Mouse (Mus musculus) liver, embryonic 14.5 days (tissue): ENCODE results near the gene Eif5a. TPM values are rescaled to one million over a fixed set of nuclear protein-coding genes. Genes with fewer than 3 reads are reported as not detected.
A peak's percentile ranks its signal among the peaks of the same experiment; 100 is the strongest.

Source experiments
- ATAC-seq: fragments of 200-750 bp; cut with Nextera tagmentation; 2 replicates; pipeline ENCODE4 v1.8.0; 2017; ENCODE audit warnings: moderate number of reproducible peaks, mild to moderate bottlenecking, moderate library complexity; ENCODE audit not compliant: insufficient read depth
- DNase-seq, 3 experiments: peaks; one replicate each; pipeline ENCODE4 v3.0.0-alpha.2; 2012 to 2013; ENCODE audit warnings: low read depth in 3 of 3, low spot score in 3 of 3
- H3K27ac ChIP-seq: fragments of 300-500 bp; sonication (generic); 2 replicates; pipeline ENCODE4 v1.5.1; 2014; ENCODE audit warnings: moderate library complexity, mild to moderate bottlenecking, control low read depth, inconsistent platforms
- H3K27me3 ChIP-seq: fragments of 300-500 bp; sonication (generic); 2 replicates; pipeline ENCODE4 v1.6.1; 2014; ENCODE audit warnings: mild to moderate bottlenecking, low read length, moderate library complexity; ENCODE audit not compliant: control insufficient read depth, insufficient read depth
- H3K36me3 ChIP-seq: fragments of 300-500 bp; sonication (generic); replicated peaks from 2 replicates; pipeline ENCODE4 v1.6.1; 2014; ENCODE audit warnings: low read depth; ENCODE audit not compliant: control insufficient read depth, insufficient read depth
- H3K4me1 ChIP-seq, 2 experiments: fragments of 200-500 bp in 1 of 2; fragments of 300-500 bp in 1 of 2; sonication (generic) in 1 of 2; replicated peaks; 2 replicates each; pipeline ENCODE4 v1.6.1; 2012 to 2014; ENCODE audit warnings: antibody characterized with exemption in 1 of 2, inconsistent platforms in 1 of 2, low read length in 1 of 2; ENCODE audit not compliant: control insufficient read depth in 2 of 2, insufficient read depth in 2 of 2
- H3K4me2 ChIP-seq: fragments of 300-500 bp; sonication (generic); 2 replicates; pipeline ENCODE4 v1.6.1; 2014; ENCODE audit warnings: low read depth, mild to moderate bottlenecking, control low read depth, moderate library complexity
- H3K4me3 ChIP-seq, 2 experiments: fragments of 200-500 bp in 1 of 2; fragments of 300-500 bp in 1 of 2; sonication (generic) in 1 of 2; 2 replicates each; pipeline ENCODE4 v1.5.1; 2012 to 2014; ENCODE audit warnings: low read depth in 2 of 2, low read length in 2 of 2, mild to moderate bottlenecking in 2 of 2, control low read depth in 1 of 2, inconsistent platforms in 1 of 2, moderate library complexity in 1 of 2; ENCODE audit not compliant: insufficient read depth in 1 of 2
- H3K9ac ChIP-seq: fragments of 300-500 bp; sonication (generic); replicated peaks from 2 replicates; pipeline ENCODE4 v1.6.1; 2014; ENCODE audit warnings: mild to moderate bottlenecking, control low read depth, moderate library complexity
- H3K9me3 ChIP-seq: fragments of 300-500 bp; sonication (generic); 2 replicates; pipeline ENCODE4 v1.6.1; 2016; ENCODE audit warnings: low read length, mixed read lengths; ENCODE audit not compliant: control insufficient read depth
- CTCF ChIP-seq: IDR thresholded peaks from 2 replicates; pipeline ENCODE4 v1.5.1; 2016; ENCODE audit warnings: antibody characterized with exemption, low read depth, control low read depth
- EP300 ChIP-seq: IDR thresholded peaks from 2 replicates; pipeline ENCODE4 v1.6.1; 2016; ENCODE audit warnings: antibody characterized with exemption, low read depth
- WGBS: fragments of 180-500 bp; shearing (Covaris S2); extraction: QIAGEN DNeasy Blood & Tissue Kit; methylation state at CpG from one replicate; pipeline ENCODE4 v1.1.7; 2014; ENCODE audit not compliant: insufficient replicate concordance; 5-methylcytosine and 5-hydroxymethylcytosine counted together
- polyA plus RNA-seq, 2 experiments: library from polyadenylated mRNA; depleted of rRNA in 1 of 2; stranded (reverse) in 1 of 2; unstranded in 1 of 2; fragments of >200 nt; fragmentation: Nextera tagmentation in 1 of 2; extraction: Ambion mirVana in 1 of 2; gene quantifications; 2 replicates each; pipeline versions ENCODE4 v1.2.1 to v1.2.3; 2012 to 2014

The Eif5a gene
- polyA plus RNA-seq (2012; rRNA removed) = 652 and 846 TPM in 2 replicates
- 1,316 and 1,415 TPM in 2 replicates for polyA plus RNA-seq (2014; fragmentation: Nextera tagmentation; extraction: Ambion mirVana)

DNA sequence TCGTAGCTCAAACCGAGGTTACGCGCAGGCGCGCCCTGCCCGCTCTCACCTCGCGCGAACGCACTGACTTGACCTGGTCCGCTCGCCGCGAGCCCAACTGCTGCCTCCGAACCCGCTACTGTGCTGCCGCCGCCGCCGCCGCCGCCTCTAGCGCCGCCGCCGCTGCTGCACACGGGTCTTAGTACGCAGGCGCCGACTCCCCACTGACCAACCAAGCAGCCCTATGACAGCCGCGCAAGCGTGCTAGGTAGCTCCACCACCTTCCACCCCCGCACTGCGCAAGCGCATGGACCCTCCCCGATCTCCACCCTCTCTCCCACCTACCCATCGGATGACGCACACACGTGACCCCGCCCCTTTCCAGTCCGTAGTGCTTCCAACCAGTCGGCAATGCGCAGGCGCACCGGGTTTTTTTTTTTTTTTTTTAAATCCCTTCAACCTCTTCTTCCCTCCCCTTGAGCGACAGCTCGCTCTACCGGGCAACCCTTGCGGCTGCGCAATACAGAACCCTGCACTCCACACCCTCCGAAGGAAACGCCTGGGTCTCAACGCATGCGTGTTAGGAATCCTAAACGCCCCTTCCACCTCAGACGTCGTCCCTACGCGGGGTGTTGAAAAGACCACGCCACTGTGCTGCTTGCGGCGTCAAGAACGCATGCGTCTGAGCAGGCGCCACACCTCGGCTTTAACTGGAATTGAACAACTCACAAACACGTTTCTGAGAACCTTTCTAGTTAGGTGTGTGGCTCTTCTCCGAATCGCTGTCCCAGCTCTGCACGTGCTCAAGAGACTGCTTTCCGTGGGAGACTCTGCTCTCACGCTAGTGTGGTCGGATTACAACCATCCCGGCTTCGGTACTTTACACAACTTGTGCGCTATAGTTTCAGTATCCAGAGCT lies at the start of gene Eif5a:
Eif5a (minus strand) TSS at position 845 of the 898 bp plus-strand sequence.
- WGBS = under 1% methylated on average over 78 of the region's 78 CpGs
- peak within 1 kb of the TSS; percentile 99 for H3K27ac ChIP-seq
- H3K9me3 ChIP-seq = no peaks in the 10 kb centered on the region
- peak; percentile 85 for TF ChIP-seq CTCF
- no peak for TF ChIP-seq EP300
- peak within 1 kb of the TSS; percentile 84 for H3K9ac ChIP-seq
- ATAC-seq (peak; percentile 88), DNase-seq (peak; percentile 99 to 100 (median 99))
- peak within 1 kb of the TSS; percentile 99 for H3K4me3 ChIP-seq
- peaks cover 31% of the 10 kb centered on the region for H3K36me3 ChIP-seq
- H3K27me3 ChIP-seq = no peaks in the 10 kb centered on the region
- H3K4me2 ChIP-seq = peak within 1 kb of the TSS; percentile 100
- peaks cover 42 to 45% of the 10 kb centered on the region in 2 experiments for H3K4me1 ChIP-seq

- no peak for ATAC-seq
- DNase-seq = no peak
- H3K9me3 ChIP-seq = no peaks in the 10 kb centered on the region
- no peak overlapping the region for H3K9ac ChIP-seq
- no peak overlapping the region for H3K4me2 ChIP-seq
- peaks cover 5 to 8% of the 10 kb centered on the region in 2 experiments; a peak in 2 of 4 replicates for H3K4me1 ChIP-seq
- peaks cover 16% of the 10 kb centered on the region for H3K36me3 ChIP-seq
- H3K27me3 ChIP-seq = peaks cover 15% of the 10 kb centered on the region
- no peak overlapping the region for H3K27ac ChIP-seq
- 62% methylated on average over 3 of the region's 3 CpGs for WGBS
- TF ChIP-seq CTCF (no peak), EP300 (no peak)
- H3K4me3 ChIP-seq = no peak overlapping the region
These were observed 49.0 kb upstream of the Eif5a start for GRCm38 (mm10) chr11:69970775-69971174.

DNA sequence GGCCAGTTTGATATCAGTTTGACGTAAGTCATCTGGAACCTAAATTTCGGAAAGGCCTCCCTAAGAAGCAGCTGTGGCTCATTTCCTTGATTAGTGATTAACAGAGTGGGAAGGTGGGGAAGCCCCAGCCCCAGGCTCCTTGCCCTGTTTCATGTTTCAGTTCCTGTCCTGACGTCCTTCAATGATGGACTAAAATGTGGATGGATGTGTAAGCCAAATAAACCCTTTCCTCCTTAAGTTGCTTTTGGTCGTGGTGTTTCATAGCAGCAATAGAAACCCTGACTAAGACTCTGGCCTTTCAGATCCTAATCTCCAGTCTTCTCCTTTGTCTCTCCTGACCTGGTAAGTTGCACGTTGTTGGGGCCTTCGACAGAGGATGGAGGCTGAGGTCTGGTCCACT lies 48.5 kb upstream of the Eif5a start:
- no peak for TF ChIP-seq EP300
- no peak for TF ChIP-seq CTCF
- no peak overlapping the region for H3K9ac ChIP-seq
- H3K9me3 ChIP-seq = no peaks in the 10 kb centered on the region
- no peak for ATAC-seq
- DNase-seq = no peak
- WGBS = 80% methylated on average over 6 of the region's 6 CpGs
- H3K27me3 ChIP-seq = peaks cover 21% of the 10 kb centered on the region
- H3K4me3 ChIP-seq = no peak overlapping the region
- H3K36me3 ChIP-seq = peaks cover 16% of the 10 kb centered on the region
- H3K4me1 ChIP-seq = peaks cover 6 to 8% of the 10 kb centered on the region in 2 experiments; a peak in 2 of 4 replicates
- no peak overlapping the region for H3K27ac ChIP-seq
- H3K4me2 ChIP-seq = no peak overlapping the region

- Histone ChIP-seq H3K27ac (no peak overlapping the region), H3K9ac (no peak overlapping the region), H3K4me1 (peaks cover 6 to 8% of the 10 kb centered on the region in 2 experiments; a peak in 2 of 4 replicates), H3K4me3 (no peak overlapping the region), H3K27me3 (peaks cover 35% of the 10 kb centered on the region), H3K9me3 (no peaks in the 10 kb centered on the region), H3K4me2 (no peak overlapping the region), H3K36me3 (peaks cover 4% of the 10 kb centered on the region)
- 69% methylated on average over 4 of the region's 4 CpGs for WGBS
- ATAC-seq (no peak), DNase-seq (no peak)
- TF ChIP-seq CTCF (no peak), EP300 (no peak)
These were observed 47.0 kb upstream of the Eif5a start for GRCm38 (mm10) chr11:69968793-69969192.
